Mouse (Mus musculus) layer of hippocampus, adult 9-10 months (tissue): ENCODE data around the gene Hebp1.

Experiments used
- DNase-seq: peaks from one replicate; pipeline ENCODE4 v3.0.0; 2022; ENCODE audit warnings: low spot score

Gene Hebp1

DNA sequence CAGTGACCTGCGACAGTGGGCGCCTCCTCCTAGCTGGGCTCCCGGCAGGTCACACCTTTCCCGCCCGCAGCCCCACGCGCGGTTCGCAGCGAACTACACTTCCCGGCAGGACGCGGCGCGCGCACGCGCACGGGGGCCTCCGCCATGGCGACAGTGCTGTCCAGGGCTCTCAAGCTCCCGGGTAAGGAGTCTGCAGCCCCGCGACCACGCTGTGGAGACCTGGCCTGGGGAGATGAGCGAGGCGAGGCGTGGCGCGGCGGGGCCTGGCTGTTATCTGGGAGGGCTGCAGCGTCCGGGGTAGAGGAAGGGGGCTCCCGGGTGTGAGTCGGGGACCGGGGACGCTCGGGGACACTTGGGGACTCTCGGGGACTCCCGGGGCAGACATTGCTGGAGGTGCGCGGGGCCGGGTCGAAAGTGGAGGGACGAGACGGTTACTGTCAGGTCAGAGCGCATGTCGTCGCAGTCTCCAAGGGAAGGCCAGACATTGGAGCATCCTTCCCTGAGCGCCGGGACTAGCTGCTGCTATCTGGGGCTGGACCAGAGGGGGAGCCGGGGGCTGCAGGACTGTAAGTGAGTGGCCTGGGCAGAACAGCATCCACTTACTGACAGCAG is at the start of gene Hebp1, which contains the start of gene Fam234b:
TSS of gene Hebp1 (minus strand) at position 102 of the 612 bp plus-strand sequence.
TSS of gene Fam234b (plus strand) at position 57 of the 612 bp plus-strand sequence.
- DNase-seq: peak; percentile 50

DNA sequence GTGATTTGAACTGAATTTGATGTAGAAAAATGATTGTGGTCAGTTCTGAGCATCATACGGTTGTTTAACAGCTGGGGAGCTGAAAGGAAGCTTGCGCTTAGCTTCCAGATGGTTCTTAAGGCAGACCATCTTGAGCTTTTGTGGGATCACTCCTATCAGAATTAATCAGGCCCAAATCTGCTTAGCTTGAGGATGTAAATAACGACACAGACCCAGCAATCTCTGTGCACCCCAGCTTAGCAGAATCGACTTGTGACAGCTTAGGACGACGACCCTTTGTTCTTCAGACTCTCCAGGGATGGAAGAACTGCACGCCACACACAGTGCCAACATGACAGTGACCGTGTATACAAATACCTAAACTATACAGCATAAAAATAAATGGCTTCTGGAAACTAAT is 47.8 kb upstream of the Hebp1 start:
- no peak for DNase-seq

DNA sequence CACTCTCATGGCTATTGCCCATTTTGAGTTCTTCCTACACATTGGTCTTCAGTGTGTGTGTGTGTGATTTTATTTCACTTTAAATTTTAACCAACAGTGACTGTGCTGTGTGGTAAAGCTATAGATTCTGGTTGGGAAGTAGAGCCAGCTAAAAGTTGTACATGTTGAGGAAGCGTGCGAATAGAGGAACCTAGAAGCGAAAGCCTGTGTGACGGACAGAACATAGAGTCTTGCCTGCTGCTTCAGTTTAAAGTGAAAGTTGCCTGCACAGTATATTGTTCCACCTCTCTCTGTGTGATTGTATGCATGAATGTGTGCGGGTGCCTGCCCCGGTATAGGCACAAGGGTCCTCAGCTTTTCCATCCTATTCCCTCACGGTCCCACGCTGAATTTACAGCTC is 42.5 kb upstream of the Hebp1 start:
- DNase-seq: no peak

DNA sequence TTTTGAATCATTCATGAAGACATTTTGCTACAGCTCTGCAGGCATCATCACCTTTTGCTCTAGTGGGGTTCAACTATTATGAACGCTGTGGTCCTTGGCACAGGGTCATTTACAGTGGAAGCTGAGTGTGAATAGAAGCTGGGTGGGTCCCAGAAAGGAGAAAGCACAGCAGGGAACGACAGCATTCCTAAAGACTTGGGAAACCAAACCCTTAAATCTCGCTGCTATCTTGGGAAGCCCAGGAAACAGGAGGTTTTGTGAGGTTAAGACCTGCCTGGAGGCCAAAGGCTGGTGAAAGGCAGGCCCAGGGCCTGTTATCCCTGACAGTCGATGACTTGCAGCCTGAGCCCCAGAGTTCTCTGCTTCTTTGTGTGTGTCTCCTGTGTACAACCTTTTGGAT is 40.4 kb upstream of the Hebp1 start:
- no peak for DNase-seq

DNA sequence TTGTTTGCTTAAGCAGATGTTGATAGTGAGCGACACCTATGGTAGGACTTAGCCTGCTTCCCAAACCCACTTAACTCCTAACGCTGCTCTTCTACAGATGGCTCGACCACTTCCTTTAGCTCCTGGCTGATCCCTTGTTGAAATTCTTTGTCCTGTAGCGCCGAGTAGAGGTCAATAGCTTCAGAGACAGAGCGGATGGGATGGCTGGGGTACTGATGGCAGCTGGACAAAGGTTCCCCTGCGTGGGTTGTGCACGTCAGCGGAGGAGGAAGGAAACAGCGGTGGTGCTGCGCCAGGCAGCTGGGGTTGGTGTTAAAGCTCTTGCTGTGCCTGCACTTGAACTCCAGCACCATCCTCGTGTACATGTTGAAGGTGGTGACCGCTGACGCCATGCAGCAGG is 39.5 kb upstream of the Hebp1 start:
- DNase-seq: no peak

DNA sequence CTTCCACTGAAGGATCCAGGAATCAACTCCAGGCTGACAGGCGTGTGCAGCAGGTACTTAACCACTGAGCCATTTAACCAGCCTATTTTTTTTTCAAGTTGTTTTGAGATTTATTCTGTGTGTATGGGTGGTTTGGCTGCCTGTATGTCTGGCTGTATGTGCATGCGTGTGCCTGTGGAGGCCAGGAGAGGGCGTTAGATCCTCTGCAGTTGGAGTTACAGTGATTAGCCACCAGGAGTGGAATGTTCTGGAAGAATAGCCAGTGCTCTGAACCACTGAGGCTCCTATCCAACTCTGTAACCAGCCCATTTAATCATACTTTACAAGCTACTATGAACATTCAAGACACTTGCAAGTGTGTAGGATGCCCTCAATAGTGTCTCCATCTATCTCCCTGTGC is 38.8 kb upstream of the Hebp1 start:
- DNase-seq: no peak

DNA sequence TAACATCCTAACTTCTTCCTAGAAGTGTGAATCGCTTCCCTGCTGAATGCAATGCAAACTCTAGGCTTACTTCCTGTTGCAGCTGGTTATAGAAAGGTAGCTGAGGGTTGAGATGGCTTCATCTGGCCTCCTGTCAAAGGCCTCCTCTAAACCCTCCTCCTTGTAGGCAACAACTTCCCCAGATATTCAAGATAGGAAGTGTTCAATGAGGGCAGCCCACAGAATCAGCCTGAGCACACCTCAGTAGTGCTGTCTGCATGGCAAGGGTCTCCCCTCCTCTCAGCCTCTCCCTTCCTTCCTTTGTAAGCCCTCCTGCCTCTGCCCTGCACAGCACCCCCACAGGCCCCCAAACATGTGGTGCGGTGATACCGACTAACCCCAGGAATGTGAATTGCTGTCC is 37.9 kb upstream of the Hebp1 start:
- no peak for DNase-seq

DNA sequence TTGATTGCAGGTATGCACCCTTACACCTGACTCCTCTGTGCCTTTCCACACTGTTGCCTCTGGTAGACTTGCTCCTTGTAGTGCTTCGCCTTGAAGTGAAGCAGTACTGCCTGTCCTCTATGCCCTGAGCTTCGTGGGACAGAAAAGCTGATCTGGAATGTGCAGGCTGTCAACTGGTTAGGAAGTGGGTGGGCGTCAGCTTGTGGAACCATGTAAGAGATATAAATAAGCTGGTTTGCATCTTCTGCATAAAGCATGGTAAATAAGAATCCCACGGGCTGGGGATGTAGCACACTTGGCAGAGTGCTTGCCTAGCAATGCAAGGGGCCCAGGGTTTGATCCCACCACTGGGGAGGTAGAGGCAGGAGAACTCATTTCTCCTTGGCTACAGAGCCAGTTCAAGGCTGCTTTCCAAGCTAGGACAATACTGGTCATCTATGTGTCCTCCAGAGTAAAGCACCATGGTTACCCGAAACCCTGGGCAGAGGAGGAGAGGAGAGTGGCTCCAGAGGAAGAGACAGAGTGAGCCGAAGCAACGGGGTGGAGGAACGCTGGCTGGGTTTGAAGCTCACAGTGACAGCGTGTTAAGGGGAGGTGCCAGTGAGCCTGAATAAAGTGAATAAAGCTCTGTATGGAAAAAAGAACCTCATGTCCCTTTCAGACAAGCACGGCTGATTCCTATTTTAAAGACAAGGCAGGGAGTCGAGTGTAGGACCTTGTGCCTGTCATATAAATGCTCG is 34.8 kb upstream of the Hebp1 start:
- DNase-seq: no peak

DNA sequence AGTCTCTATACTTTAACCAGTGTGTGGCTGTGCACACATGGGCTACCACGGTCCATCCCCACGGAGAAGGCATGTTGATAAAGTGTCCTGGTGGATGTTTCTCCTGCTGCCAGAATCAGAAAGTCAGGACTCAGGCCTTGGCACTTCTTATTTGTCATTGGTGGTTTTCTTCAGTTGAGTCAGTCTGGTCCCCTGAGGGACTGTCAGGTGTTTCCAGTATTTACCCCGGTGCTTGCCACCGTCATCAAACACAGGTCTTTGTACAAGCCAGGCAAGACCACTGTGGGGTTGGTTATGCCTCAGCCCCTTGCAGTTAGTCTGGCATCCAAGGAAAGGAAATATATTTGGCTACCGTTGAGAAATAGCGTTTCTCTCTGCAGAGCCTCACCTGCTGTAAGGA is 32.8 kb upstream of the Hebp1 start:
- DNase-seq: no peak

DNA sequence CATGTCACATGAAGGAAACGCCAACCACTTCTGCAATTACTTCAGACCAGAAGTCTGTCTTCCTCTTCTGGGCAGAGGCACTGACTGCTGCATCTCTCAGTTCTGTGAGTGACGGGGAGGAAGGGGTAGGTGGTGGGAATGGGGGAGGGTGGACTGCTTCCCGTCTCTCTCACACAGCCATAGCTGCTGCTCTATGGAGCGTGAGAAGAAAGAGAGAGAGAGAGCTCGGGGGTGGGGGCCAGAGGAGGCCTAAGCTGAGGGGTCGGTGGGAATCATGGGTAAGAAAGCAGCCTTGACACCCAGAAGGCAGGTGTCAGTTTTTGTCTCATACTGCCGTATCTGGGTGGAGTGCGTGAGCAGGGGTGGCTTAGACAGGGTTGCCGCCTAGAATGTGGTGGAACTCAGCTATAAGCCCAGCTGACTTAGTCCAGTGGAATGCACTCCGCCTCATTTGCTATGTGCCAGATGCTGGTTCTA is 30.7 kb upstream of the Hebp1 start:
- no peak for DNase-seq

DNA sequence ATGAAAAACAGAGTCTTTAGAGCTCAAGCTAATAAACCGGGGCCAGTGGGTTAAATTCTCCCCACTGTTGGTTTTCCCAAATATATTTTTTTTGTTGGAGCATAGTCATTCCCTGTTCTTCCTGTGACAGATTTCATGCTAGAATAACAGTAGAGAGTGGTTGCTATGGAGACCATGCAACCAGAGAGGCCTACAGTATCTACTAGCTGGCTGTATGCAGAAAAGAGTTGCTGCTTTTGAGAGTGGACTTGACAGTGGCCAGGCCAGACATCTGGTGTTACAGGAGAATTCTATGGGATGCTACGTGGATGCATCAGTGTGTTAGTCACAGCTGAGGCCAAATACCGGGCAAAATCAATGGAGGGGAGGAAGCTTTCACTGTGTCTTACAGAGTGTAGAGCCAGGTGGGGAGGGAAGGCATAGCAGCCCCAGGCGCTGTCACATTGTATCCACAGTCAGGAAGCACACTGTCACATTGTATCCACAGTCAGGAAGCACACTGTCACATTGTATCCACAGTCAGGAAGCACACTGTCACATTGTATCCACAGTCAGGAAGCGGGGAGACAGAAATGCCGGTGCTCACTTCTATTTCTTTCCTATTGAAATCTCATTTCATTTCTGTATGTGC is 26.1 kb upstream of the Hebp1 start:
- peak; percentile 41 for DNase-seq

DNA sequence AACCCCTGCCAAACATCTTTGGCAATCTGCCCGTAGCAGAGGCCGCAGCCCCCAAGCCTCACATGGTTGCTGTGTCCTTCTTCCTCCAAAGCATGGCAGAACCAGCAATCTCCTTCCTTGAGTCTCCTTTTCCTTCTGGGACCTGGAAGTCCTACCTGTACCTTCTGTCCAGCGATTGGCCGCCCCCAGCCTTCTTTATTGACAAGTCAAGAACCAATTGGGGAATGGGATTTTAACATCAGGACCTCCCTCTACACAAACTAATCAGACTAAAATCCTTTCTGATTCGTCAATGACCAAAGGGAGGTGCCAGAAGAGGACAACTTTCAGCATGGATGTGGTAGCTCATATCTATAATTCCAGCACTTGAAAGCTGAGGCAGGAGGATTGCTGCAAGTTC is 22.1 kb upstream of the Hebp1 start:
- DNase-seq: no peak

DNA sequence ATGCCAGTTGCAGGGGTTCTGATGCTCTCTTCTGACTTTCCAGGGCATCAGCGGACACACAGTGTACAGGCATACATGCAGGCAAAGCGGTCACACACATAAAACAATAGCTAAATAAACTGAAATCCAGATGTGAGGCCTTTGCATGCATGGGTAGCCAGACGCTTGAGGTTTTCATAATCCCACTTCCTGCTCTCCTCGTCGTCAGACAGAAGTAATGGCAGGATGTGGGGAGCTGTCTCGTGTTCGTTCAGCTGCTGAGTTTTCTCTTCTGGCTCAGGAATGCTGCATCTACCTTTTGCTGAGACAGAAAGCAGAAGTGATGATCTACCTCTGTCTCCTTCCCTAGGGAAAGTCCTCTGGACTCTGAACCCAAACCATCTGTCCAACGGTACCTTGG is 20.5 kb upstream of the Hebp1 start:
- no peak for DNase-seq

DNA sequence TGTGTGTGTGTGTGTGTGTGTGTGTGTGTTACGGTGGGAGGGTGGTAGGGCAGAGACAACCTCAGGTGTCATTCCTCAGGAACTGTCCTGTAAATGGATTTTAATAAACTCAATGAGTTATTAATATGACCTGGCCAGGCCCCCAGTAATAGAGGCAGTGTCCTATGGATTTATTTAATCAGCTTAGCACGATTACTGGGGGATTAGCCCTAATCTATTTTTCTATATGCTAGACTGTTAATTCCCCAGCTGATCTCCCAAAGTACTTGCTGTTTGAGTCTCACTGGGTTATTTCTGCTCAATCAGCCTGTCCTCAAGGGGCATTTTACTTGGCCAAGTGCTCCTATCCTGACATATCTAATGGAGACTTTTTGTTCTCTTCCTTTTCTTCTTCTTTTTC is 14.8 kb upstream of the Hebp1 start:
- DNase-seq: no peak

DNA sequence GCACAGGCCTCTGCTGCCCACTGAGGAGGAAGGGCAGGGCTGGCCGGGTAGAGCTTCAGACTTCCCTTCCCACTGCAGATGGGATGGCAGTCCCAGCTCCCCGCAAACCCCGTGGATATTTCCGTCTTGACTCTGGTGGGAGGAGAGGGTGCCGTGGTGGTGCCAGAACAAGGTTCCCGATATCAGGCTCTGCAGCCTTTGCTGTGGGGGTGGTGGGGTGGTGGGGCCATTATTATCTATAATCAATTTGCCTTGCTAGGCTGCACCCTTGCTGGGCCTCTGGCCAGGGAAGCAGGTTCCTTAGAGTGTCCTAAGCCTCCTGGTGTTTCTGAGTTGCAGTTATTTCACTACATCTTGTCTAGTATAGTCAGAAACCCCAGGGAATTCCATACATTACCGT is 13.3 kb upstream of the Hebp1 start:
- DNase-seq: no peak

DNA sequence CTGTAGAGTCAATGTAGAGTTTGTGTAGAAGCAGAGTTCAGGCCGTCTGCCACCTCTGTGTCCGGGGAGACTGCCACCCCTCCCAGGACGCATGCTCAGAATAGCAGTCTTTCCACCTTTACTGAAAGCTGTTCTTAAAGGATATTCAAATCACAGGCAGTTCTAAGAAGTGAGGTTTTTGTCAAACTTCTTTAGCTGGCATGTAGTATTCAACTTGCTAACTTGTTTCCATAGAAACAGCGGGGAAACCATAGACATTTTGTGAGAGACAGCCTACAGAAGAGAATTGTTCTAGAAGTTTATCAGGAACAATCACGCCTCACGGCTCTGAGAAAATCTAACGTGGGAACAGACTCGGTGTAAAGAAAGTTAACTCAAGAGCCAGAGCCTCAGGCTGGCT is 9.1 kb upstream of the Hebp1 start:
- DNase-seq: no peak

DNA sequence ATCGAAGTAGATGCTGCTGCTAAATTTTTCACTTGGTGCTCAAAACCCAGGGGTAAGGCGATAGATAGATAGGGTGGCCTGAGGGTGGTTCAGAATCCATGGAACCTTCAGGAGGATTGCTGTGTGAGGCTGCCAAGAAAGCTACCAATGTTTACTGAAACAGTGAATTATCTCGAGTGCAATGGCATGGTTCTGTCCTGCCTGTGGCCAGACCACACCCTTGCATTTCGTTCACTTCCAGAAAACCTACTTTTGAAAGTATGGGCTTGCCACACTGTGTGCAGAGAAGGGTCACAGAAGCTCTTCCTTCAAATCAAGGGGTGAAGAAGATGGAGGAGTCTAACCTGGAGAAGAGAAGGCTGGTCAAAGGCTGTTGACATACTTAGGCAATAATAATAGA is 8.0 kb upstream of the Hebp1 start:
- no peak for DNase-seq

DNA sequence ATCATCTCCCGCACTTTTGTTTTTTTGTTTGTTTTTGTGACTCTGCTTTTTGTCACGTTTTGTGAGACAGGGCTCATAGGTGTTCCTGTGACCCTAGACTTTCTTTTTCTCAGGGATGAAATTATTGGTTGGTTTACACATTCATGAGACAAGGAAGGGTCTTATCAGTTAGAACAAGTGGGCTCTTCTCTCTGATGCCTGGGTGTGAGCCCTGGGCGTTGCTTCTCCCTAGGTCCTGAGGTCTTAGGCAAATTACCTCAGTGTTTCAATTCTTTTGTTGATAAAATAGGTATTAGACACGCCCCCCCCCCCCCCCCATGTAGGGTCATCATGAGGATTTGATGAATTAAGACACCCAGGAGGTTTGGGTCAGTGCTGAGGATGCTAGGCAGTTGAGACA is 7.0 kb upstream of the Hebp1 start:
- DNase-seq: no peak

DNA sequence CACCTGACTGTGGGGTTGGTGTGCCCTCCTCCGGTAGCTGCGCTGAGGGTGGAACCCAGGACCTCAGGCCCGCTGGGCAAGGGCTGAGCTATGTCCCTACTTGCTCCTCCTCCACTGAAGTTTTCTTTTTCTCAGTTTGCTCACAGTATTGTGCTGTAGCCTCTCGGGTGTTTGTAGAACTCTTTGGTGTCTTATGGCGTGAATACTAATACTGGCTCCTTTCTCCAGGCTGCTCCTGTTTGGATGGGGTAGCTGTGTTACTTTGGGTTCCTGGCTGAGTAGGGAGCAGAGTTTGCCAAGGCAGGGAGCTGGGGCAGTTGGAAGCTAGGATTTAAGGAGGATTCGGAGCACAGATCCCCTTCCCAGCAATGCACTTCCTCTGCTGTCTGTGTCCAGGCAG is 5.9 kb upstream of the Hebp1 start:
- no peak for DNase-seq

DNA sequence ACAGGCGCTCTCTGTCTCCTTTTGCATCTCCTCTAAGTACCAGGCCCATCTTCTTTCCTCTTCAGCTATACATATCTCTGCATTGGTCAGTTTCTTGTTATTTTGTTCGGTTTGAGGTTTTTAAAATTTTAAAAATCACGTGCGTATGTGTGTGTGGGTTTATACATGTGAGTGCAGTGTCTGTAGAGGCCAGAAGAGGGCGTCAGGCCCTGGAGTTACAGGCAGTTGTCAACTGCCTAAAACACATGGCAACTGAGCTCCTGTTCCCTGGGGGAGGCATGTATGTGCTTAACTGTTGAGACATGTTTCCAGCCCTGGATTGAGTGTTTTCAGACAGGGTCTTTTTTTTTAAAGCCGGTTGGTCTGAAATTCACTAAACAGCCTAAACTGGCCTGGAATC is 4.8 kb upstream of the Hebp1 start:
- no peak for DNase-seq

DNA sequence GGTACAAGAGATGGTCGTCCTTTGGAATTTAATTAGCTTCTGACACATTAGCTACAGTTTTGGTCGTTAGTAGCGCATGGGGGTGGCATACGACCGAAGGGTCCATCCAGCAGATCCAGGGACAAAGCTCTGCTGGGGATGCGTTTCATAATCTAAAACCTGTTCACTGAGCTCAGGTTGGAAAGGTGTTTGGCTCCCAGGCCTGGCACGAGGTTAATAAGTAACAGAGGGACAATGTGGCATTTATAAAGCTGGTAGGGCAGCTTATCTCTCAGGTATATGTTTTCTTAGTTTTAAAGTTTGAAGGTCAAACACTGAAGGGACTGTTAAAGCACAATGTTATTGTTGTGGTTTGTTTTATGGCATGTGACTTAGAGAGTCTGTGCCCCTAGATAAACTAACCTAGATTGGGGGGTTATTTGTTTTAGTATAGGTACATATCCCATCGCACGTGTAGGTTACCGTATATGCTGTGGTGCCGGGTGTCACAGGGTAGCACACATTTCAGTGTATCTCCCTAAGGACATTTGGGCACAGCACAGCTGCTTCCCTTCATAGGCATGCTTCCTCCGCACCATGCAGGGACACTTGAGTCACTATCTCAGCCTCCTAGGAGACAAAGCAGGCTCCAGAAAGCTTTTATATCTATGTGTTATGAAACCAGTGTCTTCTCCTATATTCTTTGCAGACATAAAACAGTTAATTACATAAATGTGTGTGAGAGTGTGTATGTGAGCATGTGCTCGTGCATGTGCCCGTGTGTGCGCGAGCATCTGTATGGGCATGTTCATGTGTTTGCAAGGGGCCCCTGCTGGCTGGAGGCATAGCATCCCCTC is 2.5 kb upstream of the Hebp1 start:
- DNase-seq: no peak

DNA sequence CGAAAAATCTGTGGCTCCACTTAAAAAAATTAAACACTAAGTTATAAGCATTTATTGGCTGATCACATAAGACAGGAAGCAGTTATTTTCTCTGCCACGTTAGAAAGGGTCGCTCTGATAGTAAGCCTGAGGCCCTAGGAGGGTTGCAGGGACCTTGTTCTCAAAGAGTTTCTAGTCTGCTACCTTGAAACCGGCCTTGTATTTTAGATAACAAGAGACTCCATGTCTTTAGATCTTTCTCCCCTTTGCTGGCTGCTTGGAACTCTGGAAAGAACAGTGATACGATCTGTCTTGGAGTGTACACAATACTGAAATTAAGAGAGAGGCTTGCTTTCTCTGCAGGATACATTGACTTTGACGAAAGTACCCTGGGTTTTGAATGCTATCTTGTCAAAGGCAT is 904 bp upstream of the Hebp1 start:
- no peak for DNase-seq

DNA sequence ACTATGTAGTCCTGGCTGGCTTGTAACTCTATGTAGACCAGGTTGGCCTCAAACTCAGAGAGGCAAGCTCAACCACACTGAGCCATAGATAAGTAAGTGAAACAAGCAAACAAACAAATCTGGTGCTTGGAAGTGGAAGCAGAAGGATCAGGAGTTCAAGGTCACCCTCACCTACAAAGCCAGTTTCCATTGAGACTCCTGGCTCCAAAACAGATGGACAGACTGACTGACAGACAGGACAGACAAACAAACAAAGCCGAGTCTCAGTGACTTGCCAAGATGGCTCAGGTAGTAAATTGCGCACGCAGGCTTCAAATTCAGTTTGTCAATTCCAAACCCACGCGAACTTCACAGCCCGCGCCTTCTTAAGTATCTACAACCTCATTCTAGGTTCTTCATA is 376 bp downstream of the Hebp1 start:
- DNase-seq: no peak
